25 mouse cellular contexts compared by ENCODE assay signal in genomic region chr3:47463556-47463955, GRCm38 (mm10).
DNase-seq lines count a peak whose midpoint lies in the region; ATAC-seq and TF ChIP-seq lines count a peak whose summit lies in the region.
"Had no signal": no experiment of that assay in that cellular context is flagged by ENCODE, and none has a peak within 500 bp of the region (broad histone marks: within the 10 kb centered on the region; RNA-seq: fewer than 3 reads in every experiment).

No protein-coding gene starts in this region.

- 0 out of 2 replicates have a peak, but pooled peaks have one; percentile 39 for ATAC-seq in forebrain, embryonic 12.5 days (ENCODE audit: low FRiP score)
- no peak for ATAC-seq in forebrain, postnatal 0 days
- ATAC-seq in forebrain, embryonic 16.5 days: peak; percentile 49; the same call in 1 of the 2 replicates
- ATAC-seq in kidney, embryonic 14.5 days (ENCODE audit: low FRiP score, low TSS enrichment): no peak
- ATAC-seq: intestine, embryonic 15.5 days; Patski had no signal

- no peak overlapping the region for H3K27ac ChIP-seq in forebrain, embryonic 12.5 days
- H3K27ac ChIP-seq in forebrain, postnatal 0 days (ENCODE audit: low read depth, low read length): no peak overlapping the region
- H3K27ac ChIP-seq in forebrain, embryonic 16.5 days (ENCODE audit: low read length): no peak overlapping the region
- no peak overlapping the region for H3K27ac ChIP-seq in forebrain, embryonic 10.5 days
- no peak overlapping the region for H3K27ac ChIP-seq in kidney, embryonic 14.5 days (ENCODE audit: low read depth, low read length)
- H3K27ac ChIP-seq: embryonic facial prominence, embryonic 12.5 days; embryonic facial prominence, embryonic 15.5 days; heart, adult 2 months; heart, embryonic 10.5 days; heart, embryonic 13.5 days; hindbrain, embryonic 15.5 days; intestine, embryonic 15.5 days had no signal

- WGBS in forebrain, embryonic 12.5 days: 23% methylated on average over 1 of the region's 1 CpGs
- 12% methylated on average over 1 of the region's 1 CpGs for WGBS in forebrain, postnatal 0 days
- WGBS in forebrain, embryonic 16.5 days: 9% methylated on average over 1 of the region's 1 CpGs
- WGBS in forebrain, embryonic 10.5 days: 74% methylated on average over 1 of the region's 1 CpGs
- WGBS in kidney, embryonic 14.5 days: 79% methylated on average over 1 of the region's 1 CpGs

- no peaks in the 10 kb centered on the region for H3K9me3 ChIP-seq in forebrain, embryonic 12.5 days
- H3K9me3 ChIP-seq in forebrain, postnatal 0 days (ENCODE audit: low read length): no peaks in the 10 kb centered on the region
- H3K9me3 ChIP-seq in forebrain, embryonic 16.5 days (ENCODE audit: control insufficient read depth, low read length): no peaks in the 10 kb centered on the region
- H3K9me3 ChIP-seq in forebrain, embryonic 10.5 days: no peaks in the 10 kb centered on the region
- no peaks in the 10 kb centered on the region for H3K9me3 ChIP-seq in kidney, embryonic 14.5 days (ENCODE audit: control insufficient read depth, low read length)
- H3K9me3 ChIP-seq: embryonic facial prominence, embryonic 12.5 days; embryonic facial prominence, embryonic 15.5 days; heart, embryonic 10.5 days; heart, embryonic 13.5 days; hindbrain, embryonic 15.5 days; intestine, embryonic 15.5 days had no signal

- no peak for DNase-seq in forebrain, postnatal 0 days
- DNase-seq in forebrain, embryonic 10.5 days (ENCODE audit: extremely low spot score, low spot score): no peak
- peak; percentile 78 for DNase-seq in retina, embryonic 14.5 days (ENCODE audit: low spot score)
- DNase-seq in spleen, postnatal 10 days (ENCODE audit: low spot score in 2 of 2): no peak
- DNase-seq: adrenal gland, postnatal 10 days; adrenal gland, postnatal 36 days; cerebellum, adult 11 months; cerebellum, adult 2 months; cerebellum, adult 9-11 months; cerebellum, postnatal 25 days; gastrocnemius, postnatal 10 days; gastrocnemius, postnatal 36 days; heart, adult 2 months; heart, postnatal 14 days; heart, postnatal 4 days had no signal

- H3K4me3 ChIP-seq in forebrain, embryonic 12.5 days (replicated peaks): no peak overlapping the region
- no peak overlapping the region for H3K4me3 ChIP-seq in forebrain, postnatal 0 days (ENCODE audit: low read depth, low read length)
- H3K4me3 ChIP-seq in forebrain, embryonic 16.5 days (replicated peaks; ENCODE audit: low read length): no peak overlapping the region
- H3K4me3 ChIP-seq in forebrain, embryonic 10.5 days: no peak overlapping the region
- H3K4me3 ChIP-seq in kidney, embryonic 14.5 days (ENCODE audit: low read length): no peak overlapping the region
- H3K4me3 ChIP-seq: embryonic facial prominence, embryonic 12.5 days; embryonic facial prominence, embryonic 15.5 days; heart, adult 2 months; heart, embryonic 10.5 days; heart, embryonic 13.5 days; hindbrain, embryonic 15.5 days; intestine, embryonic 15.5 days had no signal

- H3K9ac ChIP-seq in forebrain, embryonic 12.5 days: no peak overlapping the region
- no peak overlapping the region for H3K9ac ChIP-seq in forebrain, postnatal 0 days
- H3K9ac ChIP-seq in forebrain, embryonic 16.5 days (replicated peaks; ENCODE audit: low read depth, low read length): no peak overlapping the region
- no peak overlapping the region for H3K9ac ChIP-seq in kidney, embryonic 14.5 days (ENCODE audit: low read depth, low read length)
- H3K9ac ChIP-seq: embryonic facial prominence, embryonic 12.5 days; embryonic facial prominence, embryonic 15.5 days; heart, embryonic 13.5 days; hindbrain, embryonic 15.5 days; intestine, embryonic 15.5 days had no signal

- no peaks in the 10 kb centered on the region for H3K36me3 ChIP-seq in forebrain, embryonic 12.5 days (replicated peaks)
- H3K36me3 ChIP-seq in forebrain, postnatal 0 days (ENCODE audit: insufficient read depth): no peaks in the 10 kb centered on the region
- no peaks in the 10 kb centered on the region for H3K36me3 ChIP-seq in forebrain, embryonic 16.5 days (ENCODE audit: control insufficient read depth, insufficient read depth)
- H3K36me3 ChIP-seq in forebrain, embryonic 10.5 days (replicated peaks): no peaks in the 10 kb centered on the region
- H3K36me3 ChIP-seq in kidney, embryonic 14.5 days (ENCODE audit: control insufficient read depth, insufficient read depth, low read length): no peaks in the 10 kb centered on the region
- H3K36me3 ChIP-seq: embryonic facial prominence, embryonic 12.5 days; embryonic facial prominence, embryonic 15.5 days; heart, embryonic 10.5 days; heart, embryonic 13.5 days; hindbrain, embryonic 15.5 days; intestine, embryonic 15.5 days had no signal

- H3K27me3 ChIP-seq in forebrain, embryonic 12.5 days: no peaks in the 10 kb centered on the region
- no peaks in the 10 kb centered on the region for H3K27me3 ChIP-seq in forebrain, postnatal 0 days (ENCODE audit: insufficient read depth, low read length)
- H3K27me3 ChIP-seq in forebrain, embryonic 16.5 days (replicated peaks; ENCODE audit: control insufficient read depth, insufficient read depth, low read length): no peaks in the 10 kb centered on the region
- H3K27me3 ChIP-seq in forebrain, embryonic 10.5 days (ENCODE audit: poor library complexity, severe bottlenecking): no peaks in the 10 kb centered on the region
- no peaks in the 10 kb centered on the region for H3K27me3 ChIP-seq in kidney, embryonic 14.5 days (ENCODE audit: control insufficient read depth, insufficient read depth, low read length)
- H3K27me3 ChIP-seq: embryonic facial prominence, embryonic 12.5 days; embryonic facial prominence, embryonic 15.5 days; heart, embryonic 13.5 days; hindbrain, embryonic 15.5 days; intestine, embryonic 15.5 days; Patski had no signal

- no peaks in the 10 kb centered on the region for H3K4me1 ChIP-seq in forebrain, embryonic 12.5 days
- no peaks in the 10 kb centered on the region for H3K4me1 ChIP-seq in forebrain, postnatal 0 days (ENCODE audit: insufficient read depth)
- no peaks in the 10 kb centered on the region for H3K4me1 ChIP-seq in forebrain, embryonic 16.5 days (replicated peaks; ENCODE audit: control insufficient read depth, insufficient read depth, low read length)
- no peaks in the 10 kb centered on the region for H3K4me1 ChIP-seq in forebrain, embryonic 10.5 days
- H3K4me1 ChIP-seq in kidney, embryonic 14.5 days (ENCODE audit: control insufficient read depth, insufficient read depth, low read length): no peaks in the 10 kb centered on the region
- H3K4me1 ChIP-seq: embryonic facial prominence, embryonic 12.5 days; embryonic facial prominence, embryonic 15.5 days; heart, embryonic 10.5 days; heart, embryonic 13.5 days; hindbrain, embryonic 15.5 days; intestine, embryonic 15.5 days had no signal

- H3K4me2 ChIP-seq in forebrain, embryonic 12.5 days: no peak overlapping the region
- H3K4me2 ChIP-seq in forebrain, postnatal 0 days (ENCODE audit: low read depth): no peak overlapping the region
- H3K4me2 ChIP-seq in forebrain, embryonic 16.5 days (ENCODE audit: low read length): no peak overlapping the region
- no peak overlapping the region for H3K4me2 ChIP-seq in kidney, embryonic 14.5 days (replicated peaks; ENCODE audit: low read depth, low read length)
- H3K4me2 ChIP-seq: embryonic facial prominence, embryonic 12.5 days; embryonic facial prominence, embryonic 15.5 days; heart, embryonic 13.5 days; hindbrain, embryonic 15.5 days; intestine, embryonic 15.5 days had no signal

- TF ChIP-seq CTCF in forebrain, postnatal 0 days (IDR thresholded peaks at IDR 0.05; ENCODE audit: low read depth): no peak

Comparison
In these comparisons a context has a peak if more than half of its experiments do, and no peak if none do; other contexts are left out.
1. ATAC-seq: peak in forebrain, embryonic 12.5 days (single experiment) and forebrain, embryonic 16.5 days (single experiment); none in forebrain, postnatal 0 days (single experiment) and kidney, embryonic 14.5 days (single experiment).